Mouse (Mus musculus): ENCODE results near the gene Gm14124.
"Not testable (repeated sequence)": the region's sequence is repeated elsewhere in the genome, so short reads cannot be mapped to it uniquely, and the experiment has no call there.

Gene Gm14124

GRCm38 (mm10) chr2:150257291-150257690, at the start of gene Gm14124:
Gene Gm14124 (plus strand): TSS chr2:150257517.
- DNase-seq (ENCODE audit: low spot score), result not testable (repeated sequence)

GRCm38 (mm10) chr2:150217600-150218362, 39.5 kb upstream of the Gm14124 start, which contains the start of gene Zfp937:
Gene Zfp937 (plus strand): TSS chr2:150218073.
- not testable (repeated sequence) for DNase-seq (ENCODE audit: low spot score)

GRCm38 (mm10) chr2:150218363-150218725, 39.0 kb upstream of the Gm14124 start:
- DNase-seq (ENCODE audit: low spot score), result not testable (repeated sequence)

GRCm38 (mm10) chr2:150223263-150223662, 34.1 kb upstream of the Gm14124 start:
- not testable (repeated sequence) for DNase-seq (ENCODE audit: low spot score)

GRCm38 (mm10) chr2:150243211-150243610, 14.1 kb upstream of the Gm14124 start:
- no peak for DNase-seq (ENCODE audit: low spot score)

GRCm38 (mm10) chr2:150255491-150255890, 1.8 kb upstream of the Gm14124 start, which contains the start of gene Gm21994:
Gene Gm21994 (minus strand): TSS chr2:150255591.
- not testable (repeated sequence) for DNase-seq (ENCODE audit: low spot score)

- DNase-seq (ENCODE audit: low spot score), result not testable (repeated sequence)
Observed at GRCm38 (mm10) chr2:150256861-150257260, 456 bp upstream of the Gm14124 start.

GRCm38 (mm10) chr2:150293669-150294068, 36.4 kb downstream of the Gm14124 start:
- no peak for DNase-seq (ENCODE audit: low spot score)

- no peak for DNase-seq (ENCODE audit: low spot score)
Observed at GRCm38 (mm10) chr2:150299096-150299495, 41.8 kb downstream of the Gm14124 start.

GRCm38 (mm10) chr2:150307183-150307773, 50.0 kb downstream of the Gm14124 start:
- peak; percentile 25 for DNase-seq (ENCODE audit: low spot score)

GRCm38 (mm10) chr2:150310952-150311884, 53.9 kb downstream of the Gm14124 start:
- DNase-seq (ENCODE audit: low spot score), result peak; percentile 67

GRCm38 (mm10) chr2:150316140-150316539, 58.8 kb downstream of the Gm14124 start:
- DNase-seq (ENCODE audit: low spot score), result no peak

GRCm38 (mm10) chr2:150318973-150319372, 61.7 kb downstream of the Gm14124 start:
- DNase-seq (ENCODE audit: low spot score), result no peak
